Mouse (Mus musculus) G1E (cell line): ENCODE measurements around the gene Ryk.

Source experiments
- CTCF ChIP-seq: IDR thresholded peaks from 2 replicates; pipeline ENCODE4 v1.5.1; 2012; ENCODE audit warnings: low read depth, low read length, inconsistent platforms, mixed read lengths
- GATA1 ChIP-seq: IDR thresholded peaks from 2 replicates; pipeline ENCODE4 v1.6.1; 2012; ENCODE audit warnings: borderline replicate concordance, low read length, inconsistent platforms, mixed read lengths
- GATA2 ChIP-seq: IDR thresholded peaks from 2 replicates; pipeline ENCODE4 v1.6.1; 2012; ENCODE audit warnings: low read depth, low read length, inconsistent platforms, borderline replicate concordance
- POLR2AphosphoS5 ChIP-seq: IDR thresholded peaks from 2 replicates; pipeline ENCODE4 v1.6.1; 2012; ENCODE audit warnings: low read depth, low read length, inconsistent platforms; ENCODE audit not compliant: insufficient replicate concordance
- TAL1 ChIP-seq: conservative IDR thresholded peaks from 2 replicates; pipeline ENCODE4 v1.6.1; 2012; ENCODE audit warnings: low read depth, low read length, inconsistent platforms, mixed read lengths

GRCm38 (mm10) chr9:102924627-102925316 lies 90.1 kb downstream of the Ryk start:
- TF ChIP-seq CTCF: no peak
- TF ChIP-seq GATA1: no peak
- peak; percentile 59; the same call in 1 of the 2 replicates for TF ChIP-seq TAL1
- TF ChIP-seq GATA2: no peak
- no peak for TF ChIP-seq POLR2AphosphoS5
